Mouse (Mus musculus) gonadal fat pad, adult 2 months (tissue): ENCODE measurements around the gene Ahcyl1. TPM values are rescaled to one million over a fixed set of nuclear protein-coding genes. Genes with fewer than 3 reads are reported as not detected.
A peak's percentile ranks its signal among the peaks of the same experiment; 100 is the strongest.

Source experiments
- DNase-seq: peaks from one replicate; pipeline ENCODE4 v3.0.0-alpha.2; 2012; ENCODE audit warnings: low read depth
- polyA plus RNA-seq: library from polyadenylated mRNA; depleted of rRNA; stranded (reverse); fragments of >200 nt; gene quantifications from 2 replicates; pipeline ENCODE4 v1.2.3, GENCODE M21; 2012

Ahcyl1 gene
- polyA plus RNA-seq, 1 experiment: 89.6 TPM

- no peak for DNase-seq
Measured at GRCm38 (mm10) chr3:107703675-107704370, 7.5 kb upstream of the Ahcyl1 start.

GRCm38 (mm10) chr3:107701767-107702394, 5.5 kb upstream of the Ahcyl1 start:
- DNase-seq: no peak

GRCm38 (mm10) chr3:107700625-107701024, 4.3 kb upstream of the Ahcyl1 start:
- DNase-seq: no peak

GRCm38 (mm10) chr3:107696910-107697309, 550 bp upstream of the Ahcyl1 start:
- no peak for DNase-seq

GRCm38 (mm10) chr3:107695219-107695947, 977 bp downstream of the Ahcyl1 start:
- no peak for DNase-seq

- no peak for DNase-seq
Measured at GRCm38 (mm10) chr3:107694256-107694900, 2.0 kb downstream of the Ahcyl1 start.

- peak; percentile 58 for DNase-seq
Measured at GRCm38 (mm10) chr3:107690366-107690765, 6.0 kb downstream of the Ahcyl1 start.

GRCm38 (mm10) chr3:107689245-107689644, 7.1 kb downstream of the Ahcyl1 start:
- no peak for DNase-seq

GRCm38 (mm10) chr3:107688236-107688635, 8.1 kb downstream of the Ahcyl1 start:
- DNase-seq: no peak

GRCm38 (mm10) chr3:107686276-107686977, 9.9 kb downstream of the Ahcyl1 start:
- DNase-seq: no peak

- no peak for DNase-seq
Measured at GRCm38 (mm10) chr3:107685652-107686051, 10.7 kb downstream of the Ahcyl1 start.

- DNase-seq: no peak
Measured at GRCm38 (mm10) chr3:107683587-107683986, 12.8 kb downstream of the Ahcyl1 start.

- peak; percentile 42 for DNase-seq
Measured at GRCm38 (mm10) chr3:107680790-107681576, 15.4 kb downstream of the Ahcyl1 start.

GRCm38 (mm10) chr3:107671509-107671908, 24.9 kb downstream of the Ahcyl1 start:
- no peak for DNase-seq

- DNase-seq: no peak
Measured at GRCm38 (mm10) chr3:107670500-107670899, 25.9 kb downstream of the Ahcyl1 start.

- DNase-seq: no peak
Measured at GRCm38 (mm10) chr3:107668786-107669185, 27.6 kb downstream of the Ahcyl1 start.

GRCm38 (mm10) chr3:107667426-107667825, 28.9 kb downstream of the Ahcyl1 start:
- no peak for DNase-seq

GRCm38 (mm10) chr3:107664641-107665040, 31.7 kb downstream of the Ahcyl1 start:
- DNase-seq: no peak

- no peak for DNase-seq
Measured at GRCm38 (mm10) chr3:107659000-107659399, 37.4 kb downstream of the Ahcyl1 start.

- no peak for DNase-seq
Measured at GRCm38 (mm10) chr3:107656888-107657287, 39.5 kb downstream of the Ahcyl1 start.

- no peak for DNase-seq
Measured at GRCm38 (mm10) chr3:107656151-107656550, 40.2 kb downstream of the Ahcyl1 start.
